Mouse (Mus musculus) kidney, embryonic 16.5 days (tissue): Measurements from ENCODE around the gene Klhl7. TPM values are rescaled to one million over a fixed set of nuclear protein-coding genes. Genes with fewer than 3 reads are reported as not detected.
"Not testable (repeated sequence)": the region's sequence is repeated elsewhere in the genome, so short reads cannot be mapped to it uniquely, and the experiment has no call there.

ENCODE experiments used
- ATAC-seq: fragments of 200-750 bp; cut with Nextera tagmentation; 2 replicates; pipeline ENCODE4 v1.8.0; 2017; ENCODE audit warnings: moderate TSS enrichment; ENCODE audit not compliant: low FRiP score, low TSS enrichment
- H3K27ac ChIP-seq: fragments of 300-500 bp; sonication (generic); 2 replicates; pipeline ENCODE4 v1.5.1; 2014; ENCODE audit warnings: low read length
- H3K27me3 ChIP-seq: fragments of 300-500 bp; sonication (generic); 2 replicates; pipeline ENCODE4 v1.6.1; 2014; ENCODE audit warnings: low read length, control low read depth, mixed read lengths; ENCODE audit not compliant: insufficient read depth
- H3K36me3 ChIP-seq: fragments of 300-500 bp; sonication (generic); 2 replicates; pipeline ENCODE4 v1.6.1; 2014; ENCODE audit warnings: low read length, control low read depth, mixed read lengths; ENCODE audit not compliant: insufficient read depth
- H3K4me1 ChIP-seq: fragments of 300-500 bp; sonication (generic); 2 replicates; pipeline ENCODE4 v1.6.1; 2014; ENCODE audit warnings: low read length, control low read depth, mixed read lengths; ENCODE audit not compliant: insufficient read depth
- H3K4me2 ChIP-seq: fragments of 300-500 bp; sonication (generic); replicated peaks from 2 replicates; pipeline ENCODE4 v1.6.1; 2014; ENCODE audit warnings: low read depth, low read length
- H3K4me3 ChIP-seq: fragments of 300-500 bp; sonication (generic); 2 replicates; pipeline ENCODE4 v1.5.1; 2014; ENCODE audit warnings: mild to moderate bottlenecking, low read length
- H3K9ac ChIP-seq: fragments of 300-500 bp; sonication (generic); replicated peaks from 2 replicates; pipeline ENCODE4 v1.6.1; 2014; ENCODE audit warnings: low read length
- H3K9me3 ChIP-seq: fragments of 300-500 bp; sonication (generic); 2 replicates; pipeline ENCODE4 v1.6.1; 2016; ENCODE audit warnings: low read length, control low read depth
- WGBS: fragments of 180-500 bp; shearing (Covaris S2); extraction: QIAGEN DNeasy Blood & Tissue Kit; methylation state at CpG from one replicate; pipeline ENCODE4 v1.1.7; 2014; 5-methylcytosine and 5-hydroxymethylcytosine counted together
- polyA plus RNA-seq: library from polyadenylated mRNA; unstranded; fragments of >200 nt; fragmentation: Nextera tagmentation; extraction: Ambion mirVana; gene quantifications from 2 replicates; pipeline ENCODE4 v1.2.1, GENCODE M21; 2015

Gene Klhl7
- polyA plus RNA-seq, 1 experiment from 2014 or later, result 46.0 TPM

DNA sequence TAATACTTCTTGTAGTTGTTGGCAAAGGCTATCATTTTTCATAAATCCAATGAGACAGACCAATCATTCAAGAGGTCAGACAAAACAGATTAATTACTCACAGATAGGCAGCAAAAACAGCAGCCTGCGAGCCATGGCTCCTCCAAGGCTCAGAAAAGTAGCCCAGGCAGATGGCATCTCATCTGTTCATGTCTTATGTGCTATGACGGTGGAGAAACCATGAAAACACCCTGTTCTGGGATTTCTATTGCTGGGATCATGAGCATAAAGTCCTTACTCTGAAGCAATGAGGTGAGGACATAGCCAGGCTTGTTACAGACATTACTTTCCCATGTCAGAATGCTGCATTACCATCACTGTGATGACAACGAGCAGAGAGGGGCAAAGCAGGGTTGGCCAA is 7.9 kb upstream of the Klhl7 start:
- Histone ChIP-seq H3K27ac (no peak overlapping the region), H3K9me3 (no peaks in the 10 kb centered on the region), H3K4me1 (no peaks in the 10 kb centered on the region), H3K4me2 (no peak overlapping the region), H3K4me3 (no peak overlapping the region), H3K27me3 (no peaks in the 10 kb centered on the region), H3K9ac (no peak overlapping the region), H3K36me3 (no peaks in the 10 kb centered on the region)
- no peak for ATAC-seq
- 73% methylated on average over 3 of the region's 3 CpGs for WGBS

GRCm38 (mm10) chr5:24095393-24095792 is 5.0 kb upstream of the Klhl7 start:
- no peak for ATAC-seq
- no peaks in the 10 kb centered on the region for H3K9me3 ChIP-seq
- no peaks in the 10 kb centered on the region for H3K27me3 ChIP-seq
- 71% methylated on average over 6 of the region's 6 CpGs for WGBS
- H3K4me3 ChIP-seq, result no peak overlapping the region
- H3K4me2 ChIP-seq, result no peak overlapping the region
- H3K36me3 ChIP-seq, result no peaks in the 10 kb centered on the region
- H3K27ac ChIP-seq, result no peak overlapping the region
- 0 out of 2 replicates have a peak, but pooled peaks cover 3% of the 10 kb centered on the region for H3K4me1 ChIP-seq
- H3K9ac ChIP-seq, result no peak overlapping the region

- Histone ChIP-seq H3K27me3 (no peaks in the 10 kb centered on the region), H3K4me1 (0 out of 2 replicates have a peak, but pooled peaks cover 3% of the 10 kb centered on the region), H3K27ac (no peak overlapping the region), H3K36me3 (no peaks in the 10 kb centered on the region), H3K9me3 (no peaks in the 10 kb centered on the region), H3K4me2 (no peak overlapping the region), H3K9ac (no peak overlapping the region), H3K4me3 (no peak overlapping the region)
- no peak for ATAC-seq
- 50% methylated on average over 5 of the region's 5 CpGs for WGBS
These were observed 4.5 kb upstream of the Klhl7 start for GRCm38 (mm10) chr5:24095881-24096280.

DNA sequence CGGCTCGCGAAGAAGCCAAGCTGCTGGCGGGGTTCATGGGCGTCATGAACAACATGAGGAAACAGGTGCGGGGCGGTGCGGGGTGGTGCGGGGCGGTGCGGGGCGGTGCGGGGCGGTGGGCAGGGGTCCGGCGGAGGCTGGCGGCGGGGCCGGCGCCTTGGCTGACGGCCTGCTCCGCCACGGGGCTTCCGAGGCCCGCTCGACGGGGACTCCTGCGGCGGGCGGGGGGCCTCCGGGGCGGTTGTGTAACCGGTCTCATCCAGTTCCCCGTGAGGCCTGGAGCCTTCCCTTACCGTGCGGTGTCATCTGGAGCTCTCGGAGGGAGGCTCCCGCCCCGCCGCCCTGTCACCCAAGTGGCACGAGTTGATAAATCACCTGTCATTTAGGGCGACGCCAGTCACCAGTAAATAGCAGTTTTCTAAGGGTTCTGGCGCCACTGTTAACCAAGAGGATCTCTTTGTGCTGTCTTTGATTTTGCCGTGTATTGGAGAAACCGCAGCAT is 456 bp downstream of the Klhl7 start:
- H3K27me3 ChIP-seq, result no peaks in the 10 kb centered on the region
- H3K9me3 ChIP-seq, result no peaks in the 10 kb centered on the region
- peak overlapping the region; percentile 86 for H3K9ac ChIP-seq
- ATAC-seq, result peak; percentile 91
- H3K27ac ChIP-seq, result peak overlapping the region; percentile 85
- H3K4me1 ChIP-seq, result peaks cover 10% of the 10 kb centered on the region; the same call in 1 of the 2 replicates
- H3K4me2 ChIP-seq, result peak overlapping the region; percentile 81
- WGBS, result under 1% methylated on average over 22 of the region's 46 CpGs
- H3K4me3 ChIP-seq, result peak overlapping the region; percentile 86
- no peaks in the 10 kb centered on the region for H3K36me3 ChIP-seq

GRCm38 (mm10) chr5:24101446-24102140 is 1.2 kb downstream of the Klhl7 start:
- 4% methylated on average over 8 of the region's 8 CpGs for WGBS
- H3K9me3 ChIP-seq, result no peaks in the 10 kb centered on the region
- H3K27ac ChIP-seq, result peak overlapping the region; percentile 85

GRCm38 (mm10) chr5:24103235-24103634 is 2.8 kb downstream of the Klhl7 start:
- not testable (repeated sequence) for H3K9ac ChIP-seq, H3K4me2 ChIP-seq, H3K27ac ChIP-seq, H3K4me3 ChIP-seq, ATAC-seq, H3K36me3 ChIP-seq, H3K9me3 ChIP-seq, H3K27me3 ChIP-seq
- 75% methylated on average over 2 of the region's 2 CpGs for WGBS
- H3K4me1 ChIP-seq, result peaks cover 10% of the 10 kb centered on the region; the same call in 1 of the 2 replicates

More at GRCm38 (mm10) chr5:24101446-24102140, 1.2 kb downstream of the Klhl7 start:
- Histone ChIP-seq H3K4me1 (peaks cover 10% of the 10 kb centered on the region; the same call in 1 of the 2 replicates), H3K36me3 (no peaks in the 10 kb centered on the region), H3K9ac (peak overlapping the region; percentile 86), H3K27me3 (no peaks in the 10 kb centered on the region), H3K4me2 (peak overlapping the region; percentile 81), H3K4me3 (peak overlapping the region; percentile 86)
- ATAC-seq, result no peak

DNA sequence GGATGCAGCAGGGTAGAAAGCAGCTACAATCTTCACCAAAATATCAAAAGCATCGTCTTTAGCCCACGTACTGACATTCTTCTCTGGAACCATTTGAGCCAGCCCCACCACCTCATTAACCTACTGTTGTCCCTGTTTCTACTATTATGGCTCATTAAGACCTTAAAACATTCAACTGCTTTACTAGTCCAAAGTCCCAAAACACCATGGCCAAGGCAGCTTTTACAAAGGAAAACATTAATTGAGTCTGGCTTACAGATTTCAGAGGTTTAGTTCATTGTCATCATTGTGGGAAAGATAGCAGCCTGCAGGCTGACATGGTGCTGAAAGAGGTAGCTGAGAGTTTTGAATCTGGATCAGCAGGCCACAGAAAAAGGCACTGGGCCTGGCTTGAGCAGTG is 3.4 kb downstream of the Klhl7 start:
- Histone ChIP-seq H3K27me3 (no peaks in the 10 kb centered on the region), H3K9ac (no peak overlapping the region), H3K4me1 (peaks cover 10% of the 10 kb centered on the region; the same call in 1 of the 2 replicates), H3K4me3 (no peak overlapping the region), H3K27ac (no peak overlapping the region), H3K9me3 (no peaks in the 10 kb centered on the region), H3K4me2 (no peak overlapping the region), H3K36me3 (no peaks in the 10 kb centered on the region)
- 76% methylated on average over 2 of the region's 2 CpGs for WGBS
- no peak for ATAC-seq

DNA sequence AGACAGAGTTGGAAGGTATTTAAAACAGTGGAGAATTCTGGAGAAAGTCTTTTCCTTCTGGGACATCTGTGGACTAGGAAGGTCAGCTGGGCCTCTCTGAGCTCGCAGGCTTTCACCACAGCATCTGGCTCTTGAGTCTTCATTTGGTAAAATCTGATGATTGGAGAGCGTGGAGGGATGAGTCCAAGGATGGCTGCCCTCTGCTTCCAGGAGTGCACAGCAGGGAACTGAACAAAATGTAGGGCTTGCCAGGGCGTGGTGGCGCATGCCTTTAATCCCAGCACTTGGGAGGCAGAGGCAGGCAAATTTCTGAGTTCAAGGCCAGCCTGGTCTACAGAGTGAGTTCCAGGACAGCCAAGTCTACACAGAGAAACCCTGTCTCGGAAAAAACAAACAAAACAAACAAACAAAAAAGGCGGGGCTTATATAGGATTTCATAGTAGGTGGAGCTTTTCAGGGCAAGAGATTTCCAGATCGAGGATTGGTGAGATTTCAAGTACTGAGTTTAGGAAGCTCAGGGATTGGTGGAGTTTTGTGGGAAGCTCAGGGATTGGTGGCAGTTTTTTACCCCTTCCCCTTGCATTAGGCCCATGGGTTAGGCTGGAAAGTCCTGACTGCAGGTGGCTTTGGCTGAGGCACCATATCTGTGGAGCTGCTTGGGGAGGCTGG is 6.8 kb downstream of the Klhl7 start:
- no peaks in the 10 kb centered on the region for H3K4me1 ChIP-seq
- no peak overlapping the region for H3K27ac ChIP-seq
- H3K4me2 ChIP-seq, result no peak overlapping the region
- no peak for ATAC-seq
- H3K9me3 ChIP-seq, result no peaks in the 10 kb centered on the region
- no peaks in the 10 kb centered on the region for H3K36me3 ChIP-seq
- WGBS, result 91% methylated on average over 7 of the region's 7 CpGs
- no peak overlapping the region for H3K9ac ChIP-seq
- H3K27me3 ChIP-seq, result no peaks in the 10 kb centered on the region
- no peak overlapping the region for H3K4me3 ChIP-seq

- no peak overlapping the region for H3K4me2 ChIP-seq
- no peaks in the 10 kb centered on the region for H3K27me3 ChIP-seq
- H3K4me1 ChIP-seq, result no peaks in the 10 kb centered on the region
- H3K9me3 ChIP-seq, result no peaks in the 10 kb centered on the region
- no peak overlapping the region for H3K9ac ChIP-seq
- H3K27ac ChIP-seq, result no peak overlapping the region
- no peak for ATAC-seq
- WGBS, result 51% methylated on average over 3 of the region's 3 CpGs
- H3K4me3 ChIP-seq, result no peak overlapping the region
- H3K36me3 ChIP-seq, result no peaks in the 10 kb centered on the region
These were observed 7.3 kb downstream of the Klhl7 start for GRCm38 (mm10) chr5:24107740-24108098.

- no peaks in the 10 kb centered on the region for H3K4me1 ChIP-seq
- no peak overlapping the region for H3K27ac ChIP-seq
- H3K9me3 ChIP-seq, result no peaks in the 10 kb centered on the region
- 79% methylated on average over 5 of the region's 5 CpGs for WGBS
- no peak overlapping the region for H3K4me2 ChIP-seq
- no peak overlapping the region for H3K4me3 ChIP-seq
- H3K27me3 ChIP-seq, result no peaks in the 10 kb centered on the region
- peak; percentile 49; the same call in 1 of the 2 replicates for ATAC-seq
- H3K36me3 ChIP-seq, result no peaks in the 10 kb centered on the region
- no peak overlapping the region for H3K9ac ChIP-seq
These were observed 9.7 kb downstream of the Klhl7 start for GRCm38 (mm10) chr5:24110068-24110467.
